Mouse (Mus musculus) kidney, adult 2 months (tissue): ENCODE measurements around the gene Dcaf15.

Experiments used
- CTCF ChIP-seq: fragments of 200-500 bp; conservative IDR thresholded peaks from 2 replicates; pipeline ENCODE4 v1.5.1; 2011; ENCODE audit warnings: low read depth, mild to moderate bottlenecking, control low read depth, low read length, moderate library complexity, mixed read lengths; ENCODE audit not compliant: insufficient read depth, insufficient read length
- POLR2A ChIP-seq: fragments of 200-500 bp; IDR thresholded peaks from one replicate; pipeline ENCODE4 v1.6.1; 2011; ENCODE audit warnings: low read depth, low read length, control low read depth

DNA sequence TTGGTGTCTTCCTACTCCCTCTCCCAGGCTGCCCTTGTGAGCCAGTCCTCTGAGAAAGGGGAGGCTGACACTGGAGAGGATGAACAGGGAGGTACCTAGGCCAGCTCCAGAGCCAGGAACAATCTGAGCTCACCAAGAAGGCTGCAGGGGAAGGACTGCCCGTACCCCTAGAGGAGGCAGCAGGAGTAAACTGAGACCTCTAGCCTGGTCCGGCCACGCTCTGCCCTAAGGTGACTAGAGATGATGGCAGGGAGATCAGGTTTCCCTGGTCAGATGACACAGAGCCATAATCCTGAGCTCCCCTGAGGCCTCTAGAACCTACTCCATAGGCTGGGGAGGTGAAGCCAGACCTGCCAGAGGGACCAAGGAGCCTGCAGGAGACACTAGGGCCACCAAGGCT lies 27.7 kb downstream of the Dcaf15 start:
- TF ChIP-seq CTCF (no peak), POLR2A (no peak)
